Mouse (Mus musculus) B cell, adult 2 months (primary cell): Measurements from ENCODE around the gene Olfr1289.

Experiments used
- DNase-seq, 2 experiments: peaks; one replicate each; pipeline ENCODE4 v3.0.0; 2022

Olfr1289 gene

DNA sequence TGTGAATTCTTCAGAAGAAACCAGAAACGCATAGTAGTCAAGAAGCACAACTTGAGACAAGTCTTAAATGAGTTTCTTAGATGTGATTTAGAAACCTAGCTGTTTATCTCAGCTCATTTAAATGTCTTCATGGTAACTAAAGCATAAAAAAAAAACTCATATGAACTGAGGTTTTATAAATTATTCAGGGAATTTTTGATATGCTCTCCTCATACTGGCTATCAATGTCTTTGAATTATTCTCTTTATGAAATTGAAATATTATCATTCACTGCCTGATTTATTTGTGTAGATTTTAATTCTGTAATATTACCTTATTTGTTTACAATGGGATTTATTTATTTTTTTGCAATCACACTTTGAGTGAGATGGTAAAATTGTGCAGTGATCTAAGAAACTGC lies at the start of gene Olfr1289:
TSS of gene Olfr1289 (plus strand) at position 301 of the 400 bp plus-strand sequence.
- DNase-seq: no peak

DNA sequence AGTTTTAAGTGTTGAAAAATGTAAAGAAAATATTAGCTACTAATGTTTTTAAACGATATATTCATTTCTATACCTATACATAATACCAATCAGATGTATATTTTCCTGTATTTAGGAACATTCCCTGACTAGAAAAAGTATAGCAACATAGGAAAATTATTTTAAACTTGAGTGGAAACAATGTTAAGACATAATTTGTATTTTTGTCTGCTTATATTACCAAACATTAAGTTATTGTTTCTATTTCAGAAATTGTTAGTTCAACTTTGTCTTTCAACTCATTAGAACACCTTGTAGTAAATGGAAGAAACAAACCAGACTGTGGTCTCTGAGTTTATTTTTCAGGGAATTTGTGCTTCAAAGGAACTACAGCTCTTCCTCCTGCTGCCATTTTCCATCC lies 31.8 kb upstream of the Olfr1289 start, which contains the start of gene Olfr1287:
TSS of gene Olfr1287 (plus strand) at position 301 of the 400 bp plus-strand sequence.
- no peak for DNase-seq

DNA sequence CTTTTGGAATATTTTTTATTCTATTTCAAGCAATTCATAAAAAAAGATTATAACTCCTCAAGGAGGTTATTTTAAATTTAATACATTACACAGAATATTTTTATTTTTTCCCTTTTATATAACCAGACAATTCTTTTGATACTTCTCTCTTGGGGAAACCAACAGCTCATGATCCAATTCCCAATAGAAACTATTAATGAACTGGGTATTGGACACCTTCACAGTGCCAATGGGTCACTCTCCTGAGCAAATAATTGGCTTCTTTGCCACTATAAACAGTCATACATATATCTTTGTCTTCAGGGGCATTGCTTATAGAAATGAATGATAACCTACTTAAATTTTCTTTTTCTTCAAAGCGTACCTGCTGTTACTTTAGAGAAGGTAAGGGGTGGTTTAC lies 6.8 kb upstream of the Olfr1289 start, which contains the start of gene Olfr1288:
TSS of gene Olfr1288 (plus strand) at position 301 of the 400 bp plus-strand sequence.
- DNase-seq: no peak

DNA sequence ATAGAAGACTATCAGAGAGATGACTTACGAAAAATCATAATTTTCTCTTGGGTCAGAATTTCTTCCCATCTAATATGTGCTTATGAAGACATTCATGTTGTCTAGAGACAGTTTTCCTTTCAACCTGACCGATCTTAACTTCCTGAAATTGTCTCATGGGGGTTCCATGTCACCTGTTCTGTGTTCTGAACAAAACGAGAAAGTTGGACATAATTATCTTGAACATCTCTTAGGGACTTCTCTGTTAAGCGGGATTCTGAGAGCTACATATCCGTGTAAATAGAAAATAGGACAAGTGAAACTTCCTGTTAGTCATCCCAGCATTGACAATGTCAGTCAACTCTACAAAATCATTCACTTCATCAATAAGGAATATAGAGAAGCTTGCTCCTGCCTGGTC lies 13.1 kb downstream of the Olfr1289 start, which contains the start of gene Olfr1290:
TSS of gene Olfr1290 (minus strand) at position 101 of the 400 bp plus-strand sequence.
- no peak for DNase-seq

DNA sequence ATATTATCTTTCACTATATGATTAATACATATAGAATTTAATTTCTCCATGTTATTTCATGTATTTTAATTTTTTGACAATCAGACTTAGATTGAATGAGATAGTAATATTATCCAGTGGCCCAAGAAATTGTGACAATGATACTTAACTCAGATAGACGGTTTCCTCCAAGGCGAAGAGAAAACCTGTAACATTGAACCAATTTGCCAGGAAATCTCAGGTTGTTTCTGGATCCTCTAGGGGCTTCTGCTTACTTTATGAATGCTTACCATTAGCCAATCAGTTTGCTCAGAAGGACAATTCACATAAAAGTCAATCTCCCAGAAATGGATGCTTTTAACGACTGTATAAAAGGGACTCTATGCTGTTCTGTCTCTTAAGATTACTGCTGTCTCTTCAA lies 16.3 kb downstream of the Olfr1289 start, which contains the start of gene Olfr1291-ps1:
TSS of gene Olfr1291-ps1 (plus strand) at position 301 of the 400 bp plus-strand sequence.
- DNase-seq: no peak

DNA sequence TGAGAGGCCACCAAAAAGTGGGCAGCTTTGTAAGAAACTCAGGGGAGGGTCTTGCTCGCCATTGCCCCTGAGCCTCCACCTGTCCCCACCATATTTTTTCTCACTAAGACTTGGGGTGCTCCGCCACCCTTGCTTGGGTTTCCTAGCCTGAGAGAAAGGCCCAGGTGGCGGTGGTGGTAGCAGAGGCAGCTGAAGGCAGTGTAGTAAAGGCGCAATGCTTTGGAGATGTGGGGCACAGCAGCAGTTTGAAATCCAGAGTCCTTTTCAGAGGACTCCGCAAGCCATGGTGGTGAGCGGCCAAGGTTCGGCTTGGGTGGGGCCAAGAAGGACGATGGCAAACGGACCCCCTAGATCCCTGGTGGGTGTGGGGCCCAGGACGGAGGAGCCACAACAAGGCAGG lies 36.8 kb downstream of the Olfr1289 start:
- DNase-seq: no peak

DNA sequence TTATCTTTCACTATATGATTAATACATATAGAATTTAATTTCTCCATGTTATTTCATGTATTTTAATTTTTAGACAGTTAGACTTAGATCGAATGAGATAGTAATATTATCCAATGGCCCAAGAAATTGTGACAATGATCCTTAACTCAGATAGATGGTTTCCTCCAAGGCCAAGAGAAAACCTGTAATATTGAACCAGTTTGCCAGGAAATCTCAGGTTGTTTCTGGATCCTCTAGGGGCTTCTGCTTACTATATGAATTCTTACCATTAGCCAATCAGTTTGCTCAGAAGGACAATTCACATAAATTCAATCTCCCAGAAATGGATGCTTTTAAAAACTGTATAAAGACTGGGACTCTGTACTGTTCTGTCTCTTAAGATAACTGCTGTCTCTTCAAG lies 44.3 kb downstream of the Olfr1289 start, which contains the start of gene Olfr1293-ps:
TSS of gene Olfr1293-ps (plus strand) at position 301 of the 400 bp plus-strand sequence.
- DNase-seq: no peak
